Mouse (Mus musculus) MN1 (cell line): ENCODE results near the gene Ptpn22.

ENCODE experiments used
- DNase-seq: peaks from one replicate; pipeline ENCODE4 v3.0.0-alpha.2; 2016; ENCODE audit warnings: low spot score

Ptpn22 gene

GRCm38 (mm10) chr3:103925302-103925701, 65.7 kb downstream of the Ptpn22 start:
- no peak for DNase-seq

GRCm38 (mm10) chr3:103927511-103927910, 67.9 kb downstream of the Ptpn22 start:
- no peak for DNase-seq

- peak; percentile 62 for DNase-seq
Measured at GRCm38 (mm10) chr3:103944794-103945562, 85.4 kb downstream of the Ptpn22 start.

- DNase-seq, result no peak
Measured at GRCm38 (mm10) chr3:103948666-103949065, 89.1 kb downstream of the Ptpn22 start.

- DNase-seq, result no peak
Measured at GRCm38 (mm10) chr3:103960622-103961021, 101.0 kb downstream of the Ptpn22 start.
